Mouse (Mus musculus) hindbrain, embryonic 13.5 days (tissue): Measurements from ENCODE around the gene Mcat. TPM values are rescaled to one million over a fixed set of nuclear protein-coding genes. Genes with fewer than 3 reads are reported as not detected.
A peak's percentile ranks its signal among the peaks of the same experiment; 100 is the strongest.
"Not testable (repeated sequence)": the region's sequence is repeated elsewhere in the genome, so short reads cannot be mapped to it uniquely, and the experiment has no call there.

Experiments used
- ATAC-seq: fragments of 200-750 bp; cut with Nextera tagmentation; 2 replicates; pipeline ENCODE4 v1.8.0; 2017; ENCODE audit warnings: moderate TSS enrichment; ENCODE audit not compliant: low FRiP score
- H3K27ac ChIP-seq: fragments of 300-500 bp; sonication (generic); 2 replicates; pipeline ENCODE4 v1.5.1; 2015; ENCODE audit warnings: inconsistent platforms, mild to moderate bottlenecking, moderate library complexity
- H3K27me3 ChIP-seq: fragments of 300-500 bp; sonication (generic); 2 replicates; pipeline ENCODE4 v1.6.1; 2015; ENCODE audit warnings: mild to moderate bottlenecking, inconsistent platforms
- H3K36me3 ChIP-seq: fragments of 300-500 bp; sonication (generic); 2 replicates; pipeline ENCODE4 v1.6.1; 2015; ENCODE audit warnings: mild to moderate bottlenecking, inconsistent platforms
- H3K4me1 ChIP-seq: fragments of 300-500 bp; sonication (generic); replicated peaks from 2 replicates; pipeline ENCODE4 v1.6.1; 2015; ENCODE audit warnings: inconsistent platforms
- H3K4me2 ChIP-seq: fragments of 300-500 bp; sonication (generic); 2 replicates; pipeline ENCODE4 v1.6.1; 2015; ENCODE audit warnings: inconsistent platforms, mild to moderate bottlenecking, moderate library complexity
- H3K4me3 ChIP-seq: fragments of 300-500 bp; sonication (generic); 2 replicates; pipeline ENCODE4 v1.5.1; 2015; ENCODE audit warnings: mild to moderate bottlenecking, inconsistent platforms
- H3K9ac ChIP-seq: fragments of 300-500 bp; sonication (generic); 2 replicates; pipeline ENCODE4 v1.6.1; 2015; ENCODE audit warnings: mild to moderate bottlenecking, inconsistent platforms
- H3K9me3 ChIP-seq: fragments of 300-500 bp; sonication (generic); 2 replicates; pipeline ENCODE4 v1.6.1; 2016; ENCODE audit warnings: inconsistent platforms
- WGBS: fragments of 180-500 bp; shearing (Covaris S2); methylation state at CpG from one replicate; pipeline ENCODE4 v1.1.7; 2015; 5-methylcytosine and 5-hydroxymethylcytosine counted together
- microRNA-seq: library from miRNA; unstranded; fragments of <30 nt; microRNA quantifications from one replicate; pipeline ENCODE4, GENCODE M21; 2016
- polyA plus RNA-seq: library from polyadenylated mRNA; unstranded; fragments of >200 nt; fragmentation: Nextera tagmentation; extraction: Ambion mirVana; gene quantifications from 2 replicates; pipeline ENCODE4 v1.2.1, GENCODE M21; 2015

Mcat gene
- polyA plus RNA-seq, 1 experiment from 2014 or later = 34.4 TPM

GRCm38 (mm10) chr15:83512489-83513281 is 50.9 kb downstream of the Mcat start:
- peaks cover 9% of the 10 kb centered on the region for H3K27me3 ChIP-seq
- H3K9ac ChIP-seq = no peak overlapping the region; the same call in 1 of the 2 replicates
- no peaks in the 10 kb centered on the region for H3K9me3 ChIP-seq
- ATAC-seq = no peak
- H3K27ac ChIP-seq = no peak overlapping the region
- H3K36me3 ChIP-seq = no peaks in the 10 kb centered on the region
- no peak overlapping the region for H3K4me2 ChIP-seq
- H3K4me1 ChIP-seq = peaks cover 26% of the 10 kb centered on the region
- H3K4me3 ChIP-seq = no peak overlapping the region
- WGBS = 78% methylated on average over 13 of the region's 13 CpGs

- H3K4me3 ChIP-seq = peak within 1 kb of the TSS; percentile 49
- peak within 1 kb of the TSS; percentile 72 for H3K9ac ChIP-seq
- H3K4me1 ChIP-seq = peaks cover 33% of the 10 kb centered on the region
- 0 out of 2 replicates have a peak, but pooled peaks cover 2% of the 10 kb centered on the region for H3K36me3 ChIP-seq
- H3K27me3 ChIP-seq = peaks cover 9% of the 10 kb centered on the region
- H3K4me2 ChIP-seq = peak within 1 kb of the TSS; percentile 53
- H3K9me3 ChIP-seq = no peaks in the 10 kb centered on the region
- WGBS = 13% methylated on average over 41 of the region's 41 CpGs
- ATAC-seq = peak; percentile 96
- peak within 1 kb of the TSS; percentile 88 for H3K27ac ChIP-seq
These were observed 52.7 kb downstream of the Mcat start, which contains the start of gene Ttll1 for GRCm38 (mm10) chr15:83510805-83511405. TSS of gene Ttll1 (minus strand) at chr15:83510893.

GRCm38 (mm10) chr15:83509950-83510804 is 53.4 kb downstream of the Mcat start:
- Histone ChIP-seq H3K4me3 (peak overlapping the region; percentile 49), H3K36me3 (peaks cover 9% of the 10 kb centered on the region), H3K4me1 (peaks cover 33% of the 10 kb centered on the region), H3K27ac (peak overlapping the region; percentile 88), H3K9ac (peak overlapping the region; percentile 72), H3K27me3 (peaks cover 9% of the 10 kb centered on the region), H3K4me2 (peak overlapping the region; percentile 53), H3K9me3 (no peaks in the 10 kb centered on the region)
- peak; percentile 89 for ATAC-seq
- WGBS = 23% methylated on average over 17 of the region's 17 CpGs

- H3K9ac ChIP-seq, ATAC-seq, H3K4me1 ChIP-seq, H3K9me3 ChIP-seq, H3K4me2 ChIP-seq, H3K4me3 ChIP-seq, H3K27ac ChIP-seq, H3K27me3 ChIP-seq: not testable (repeated sequence)
- WGBS = 84% methylated on average over 6 of the region's 6 CpGs
- H3K36me3 ChIP-seq = peaks cover 92% of the 10 kb centered on the region
These were observed 62.1 kb downstream of the Mcat start for GRCm38 (mm10) chr15:83501483-83501882.

GRCm38 (mm10) chr15:83500352-83500751 is 63.2 kb downstream of the Mcat start:
- Histone ChIP-seq H3K9ac (no peak overlapping the region), H3K4me3 (no peak overlapping the region), H3K4me2 (no peak overlapping the region), H3K36me3 (peaks cover 96% of the 10 kb centered on the region), H3K4me1 (no peaks in the 10 kb centered on the region), H3K9me3 (no peaks in the 10 kb centered on the region), H3K27ac (no peak overlapping the region), H3K27me3 (no peaks in the 10 kb centered on the region)
- ATAC-seq = no peak
- 60% methylated on average over 3 of the region's 3 CpGs for WGBS

GRCm38 (mm10) chr15:83499211-83499755 is 64.3 kb downstream of the Mcat start:
- peaks cover 96% of the 10 kb centered on the region for H3K36me3 ChIP-seq
- H3K4me1 ChIP-seq = no peaks in the 10 kb centered on the region
- ATAC-seq = no peak
- H3K9ac ChIP-seq = no peak overlapping the region
- no peaks in the 10 kb centered on the region for H3K27me3 ChIP-seq
- H3K27ac ChIP-seq = no peak overlapping the region
- no peak overlapping the region for H3K4me3 ChIP-seq
- no peak overlapping the region for H3K4me2 ChIP-seq
- no peaks in the 10 kb centered on the region for H3K9me3 ChIP-seq
- WGBS = 94% methylated on average over 10 of the region's 10 CpGs

GRCm38 (mm10) chr15:83497299-83497698 is 66.3 kb downstream of the Mcat start:
- 92% methylated on average over 6 of the region's 6 CpGs for WGBS
- H3K9me3 ChIP-seq = no peaks in the 10 kb centered on the region

More at GRCm38 (mm10) chr15:83497299-83497698, 66.3 kb downstream of the Mcat start:
- ATAC-seq = no peak
- Histone ChIP-seq H3K4me2 (no peak overlapping the region), H3K36me3 (peaks cover 98% of the 10 kb centered on the region), H3K4me1 (no peaks in the 10 kb centered on the region), H3K27ac (no peak overlapping the region), H3K4me3 (no peak overlapping the region), H3K27me3 (no peaks in the 10 kb centered on the region), H3K9ac (no peak overlapping the region)

Small RNA genes lying within 50 kb of the gene (microRNA-seq; reads per million reads assigned to microRNA genes)
- not detected for gene Gm24575

Other genes with a start within 250 kb of the Mcat start
- 43.8 and 46.7 TPM in 2 replicates for gene Arfgap3, start 213.5 kb downstream of the Mcat start, polyA plus RNA-seq
- 27.8 and 29.5 TPM in 2 replicates for gene Pacsin2, start 99.2 kb downstream of the Mcat start, polyA plus RNA-seq
- 112 and 113 TPM in 2 replicates for gene Ttll1, start 52.9 kb downstream of the Mcat start, polyA plus RNA-seq
- 0.63 and 1.5 TPM in 2 replicates for gene Bik, start 36.9 kb downstream of the Mcat start, polyA plus RNA-seq
- gene Tspo, start 195 bp downstream of the Mcat start, polyA plus RNA-seq = 12.8 and 13.1 TPM in 2 replicates
- gene Ttll12, start 31.4 kb upstream of the Mcat start, polyA plus RNA-seq = 40.7 and 41.2 TPM in 2 replicates
- 13.5 and 16.5 TPM in 2 replicates for gene Scube1, start 161.2 kb upstream of the Mcat start, polyA plus RNA-seq
- 11.3 and 11.7 TPM in 2 replicates for gene Mpped1, start 215.7 kb upstream of the Mcat start, polyA plus RNA-seq